Mouse (Mus musculus) megakaryocyte, embryonic 14.5 days (primary cell): ENCODE results near the gene Mlph. TPM values are rescaled to one million over a fixed set of nuclear protein-coding genes. Genes with fewer than 3 reads are reported as not detected.

Experiments
- H3K27me3 ChIP-seq: replicated peaks from 2 replicates; pipeline ENCODE3; 2012; ENCODE audit warnings: inconsistent platforms
- H3K36me3 ChIP-seq: replicated peaks from 2 replicates; pipeline ENCODE3; 2012; ENCODE audit warnings: low read length, inconsistent platforms, mixed read lengths
- H3K4me1 ChIP-seq: 2 replicates; pipeline ENCODE4 v1.6.1; 2012; ENCODE audit warnings: inconsistent platforms
- H3K4me3 ChIP-seq: replicated peaks from 2 replicates; pipeline ENCODE3; 2012; ENCODE audit warnings: moderate library complexity, mild to moderate bottlenecking, inconsistent platforms
- H3K9me3 ChIP-seq: 2 replicates; pipeline ENCODE4 v1.6.1; 2012; ENCODE audit warnings: inconsistent platforms
- FLI1 ChIP-seq: IDR thresholded peaks from 2 replicates; pipeline ENCODE4 v1.6.1; 2012; ENCODE audit warnings: low read length, inconsistent platforms, mixed read lengths
- GATA1 ChIP-seq: IDR thresholded peaks from 3 replicates; pipeline ENCODE4 v1.6.1; 2012; ENCODE audit warnings: mixed read lengths, low read length, inconsistent platforms, borderline replicate concordance
- polyA plus RNA-seq: library from polyadenylated mRNA; stranded (reverse); fragments of >175 nt; gene quantifications from 2 replicates; pipeline ENCODE4 v1.2.3, GENCODE M21; 2012; ENCODE audit warnings: low replicate concordance; ENCODE audit not compliant: insufficient read depth

Mlph gene
- polyA plus RNA-seq, 1 experiment, result not detected

DNA sequence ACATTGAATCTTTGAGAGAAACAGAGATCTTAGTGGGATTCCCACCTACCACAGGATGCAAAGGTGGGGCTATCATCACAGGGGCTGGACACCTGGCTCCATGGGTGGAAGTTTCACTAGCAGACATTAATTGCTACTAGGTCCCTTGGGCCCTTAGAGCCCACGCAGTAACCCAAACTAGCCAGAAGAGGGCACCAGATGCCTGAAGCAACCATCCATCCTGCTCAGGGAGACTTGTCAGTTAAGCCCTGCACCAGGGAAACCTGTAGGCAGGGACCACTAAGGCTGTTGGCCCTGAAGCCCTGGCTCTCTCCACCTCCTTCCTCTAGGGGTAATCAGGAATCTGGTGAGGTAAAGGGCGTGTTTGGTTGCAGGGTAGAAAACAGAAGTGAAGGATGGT lies 8.5 kb upstream of the Mlph start:
- Histone ChIP-seq H3K4me3 (no peak overlapping the region), H3K27me3 (peaks cover 65% of the 10 kb centered on the region), H3K36me3 (no peaks in the 10 kb centered on the region), H3K4me1 (no peaks in the 10 kb centered on the region), H3K9me3 (peaks cover 8% of the 10 kb centered on the region)
- TF ChIP-seq FLI1 (no peak), GATA1 (no peak)

DNA sequence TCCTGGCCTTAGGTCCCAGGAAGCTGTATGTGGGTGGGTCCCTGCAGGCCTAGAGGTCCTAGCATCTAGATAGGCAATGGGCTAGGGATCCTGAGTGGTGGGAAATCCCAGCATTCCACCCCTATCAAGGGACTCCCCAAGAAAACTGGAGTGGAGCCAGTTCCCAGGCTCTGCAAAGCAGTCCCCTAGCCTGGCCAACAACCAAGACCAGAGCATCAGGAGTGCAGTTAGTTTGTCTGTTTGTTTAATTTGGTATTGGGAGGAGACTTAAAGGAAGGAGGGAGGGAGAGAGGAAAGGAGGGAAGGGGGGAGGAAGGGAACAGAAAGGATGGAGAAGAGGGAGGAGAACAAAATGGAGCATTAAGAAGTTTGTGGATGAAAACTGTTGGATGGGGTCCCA lies 5.7 kb upstream of the Mlph start:
- TF ChIP-seq FLI1 (no peak), GATA1 (no peak)

DNA sequence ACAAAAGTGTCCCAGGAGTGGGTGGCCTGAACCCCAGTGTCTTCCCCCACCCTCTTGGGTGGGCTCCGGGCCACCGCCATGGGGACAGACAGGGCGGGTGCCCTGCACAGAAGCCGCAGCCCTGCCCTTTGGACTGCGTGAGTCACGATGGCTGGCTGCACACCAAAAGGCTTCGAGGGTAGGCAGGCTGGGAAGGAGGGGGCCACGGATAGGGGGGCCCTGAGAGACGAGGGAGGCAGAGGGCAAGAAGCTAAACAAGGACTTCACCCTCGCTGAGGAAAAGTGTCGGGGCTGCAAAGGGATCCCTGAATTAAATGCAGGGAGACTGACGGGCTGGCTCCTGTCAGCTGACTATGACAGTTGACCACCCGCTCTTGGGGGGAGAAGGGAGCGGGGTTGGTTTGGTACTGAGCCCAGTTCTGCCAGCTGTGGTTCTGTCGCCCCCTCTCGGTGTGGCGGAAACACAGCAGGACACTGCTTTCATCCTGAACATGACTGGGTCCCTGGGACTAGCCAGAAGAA lies 5.2 kb upstream of the Mlph start:
- H3K36me3 ChIP-seq, result no peaks in the 10 kb centered on the region
- peaks cover 57% of the 10 kb centered on the region for H3K27me3 ChIP-seq
- H3K4me3 ChIP-seq, result no peak overlapping the region
- H3K9me3 ChIP-seq, result no peaks in the 10 kb centered on the region
- no peak for TF ChIP-seq GATA1
- TF ChIP-seq FLI1, result no peak
- H3K4me1 ChIP-seq, result peaks cover under 1% of the 10 kb centered on the region; the same call in 1 of the 2 replicates

More for the DNA sequence above, 5.7 kb upstream of the Mlph start:
- H3K27me3 ChIP-seq, result peaks cover 54% of the 10 kb centered on the region
- H3K4me3 ChIP-seq, result no peak overlapping the region
- no peaks in the 10 kb centered on the region for H3K36me3 ChIP-seq
- no peaks in the 10 kb centered on the region for H3K4me1 ChIP-seq
- H3K9me3 ChIP-seq, result no peaks in the 10 kb centered on the region

DNA sequence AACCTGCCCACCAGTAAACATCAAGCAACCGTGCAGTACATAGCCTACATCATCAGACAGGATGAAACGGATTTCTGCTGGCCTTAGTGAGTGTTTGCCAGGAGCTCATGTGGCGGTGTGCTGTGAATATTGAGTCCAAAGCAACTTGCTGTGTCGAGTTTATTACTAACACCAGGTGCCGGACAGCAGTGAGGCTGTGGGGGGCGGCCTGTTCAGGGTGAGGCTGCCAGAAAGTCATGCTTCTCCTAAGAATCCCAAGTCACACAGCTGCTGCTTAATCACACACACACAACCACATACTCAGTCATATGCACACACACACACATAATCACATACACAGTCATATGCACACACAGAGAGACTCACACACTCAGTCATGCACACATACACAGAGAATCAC lies 1.7 kb upstream of the Mlph start:
- TF ChIP-seq FLI1 (no peak), GATA1 (no peak)
- Histone ChIP-seq H3K36me3 (no peaks in the 10 kb centered on the region), H3K9me3 (no peaks in the 10 kb centered on the region), H3K27me3 (peaks cover 76% of the 10 kb centered on the region), H3K4me1 (peaks cover 11% of the 10 kb centered on the region), H3K4me3 (no peak overlapping the region)

DNA sequence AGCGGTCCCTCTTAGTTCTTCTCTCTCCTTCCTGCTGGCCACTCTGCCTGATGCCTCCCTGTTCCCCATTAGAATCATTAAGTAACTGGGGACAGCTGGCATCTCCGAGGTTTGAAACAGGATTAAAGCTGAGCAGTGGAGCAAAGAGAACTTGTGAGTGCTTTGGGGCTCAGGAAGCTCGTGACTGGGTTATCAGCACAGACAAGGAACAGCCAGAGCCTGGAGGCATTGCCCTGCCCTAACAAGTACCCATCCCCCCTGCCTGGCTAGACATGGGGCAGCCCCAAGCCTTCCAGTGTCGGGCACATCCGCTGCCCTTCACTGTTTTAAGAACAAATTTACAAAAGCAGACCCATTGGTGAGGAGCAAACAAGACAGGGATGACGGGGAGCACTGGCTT lies 2.6 kb downstream of the Mlph start:
- no peaks in the 10 kb centered on the region for H3K36me3 ChIP-seq
- peaks cover 11% of the 10 kb centered on the region for H3K4me1 ChIP-seq
- peaks cover 6% of the 10 kb centered on the region for H3K9me3 ChIP-seq
- H3K4me3 ChIP-seq, result no peak overlapping the region
- TF ChIP-seq FLI1 (no peak), GATA1 (no peak)
- H3K27me3 ChIP-seq, result peaks cover 84% of the 10 kb centered on the region

DNA sequence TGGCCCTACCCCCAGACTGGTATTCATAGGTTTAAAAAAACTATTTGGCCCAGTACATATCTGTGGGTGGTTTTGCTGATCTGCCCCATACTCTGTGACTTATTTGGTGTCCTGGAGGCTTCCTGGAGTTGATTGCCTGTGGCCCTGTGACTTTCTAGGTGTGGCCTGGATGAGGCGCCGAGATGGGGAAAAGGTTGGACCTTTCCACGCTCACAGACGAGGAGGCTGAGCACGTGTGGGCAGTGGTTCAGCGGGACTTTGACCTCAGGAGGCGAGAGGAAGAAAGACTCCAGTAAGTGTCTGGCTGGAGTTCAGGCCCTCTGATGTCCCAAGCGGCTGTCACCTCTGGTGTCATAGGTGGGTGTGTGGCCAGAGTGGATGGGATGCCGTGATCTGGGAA lies 6.8 kb downstream of the Mlph start:
- H3K4me1 ChIP-seq, result peaks cover 6% of the 10 kb centered on the region
- TF ChIP-seq FLI1 (no peak), GATA1 (no peak)
- no peaks in the 10 kb centered on the region for H3K36me3 ChIP-seq
- H3K9me3 ChIP-seq, result peaks cover 11% of the 10 kb centered on the region
- peaks cover 73% of the 10 kb centered on the region for H3K27me3 ChIP-seq
- H3K4me3 ChIP-seq, result no peak overlapping the region

DNA sequence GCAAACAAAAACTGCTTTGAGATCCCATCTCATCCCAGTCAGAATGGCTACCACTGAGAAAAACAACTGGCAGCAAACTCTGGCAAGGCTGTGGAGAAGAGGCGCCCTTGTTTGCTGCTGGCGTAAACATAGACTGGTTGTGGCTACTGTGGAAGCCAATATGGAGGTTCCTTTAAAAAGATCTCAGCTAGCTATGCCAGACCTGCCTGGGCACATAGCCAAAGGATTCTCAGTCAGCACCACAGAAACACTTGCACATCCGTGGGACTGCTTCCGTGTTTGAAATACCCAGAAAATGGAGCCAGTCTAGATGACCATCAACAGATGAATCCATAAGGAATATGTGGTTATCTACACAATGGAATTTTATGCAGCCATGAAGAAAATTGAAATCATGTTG lies 11.1 kb downstream of the Mlph start:
- TF ChIP-seq FLI1, result no peak
- Histone ChIP-seq H3K9me3 (peaks cover 18% of the 10 kb centered on the region), H3K36me3 (no peaks in the 10 kb centered on the region), H3K4me1 (peaks cover 14% of the 10 kb centered on the region), H3K4me3 (no peak overlapping the region), H3K27me3 (peaks cover 64% of the 10 kb centered on the region)

DNA sequence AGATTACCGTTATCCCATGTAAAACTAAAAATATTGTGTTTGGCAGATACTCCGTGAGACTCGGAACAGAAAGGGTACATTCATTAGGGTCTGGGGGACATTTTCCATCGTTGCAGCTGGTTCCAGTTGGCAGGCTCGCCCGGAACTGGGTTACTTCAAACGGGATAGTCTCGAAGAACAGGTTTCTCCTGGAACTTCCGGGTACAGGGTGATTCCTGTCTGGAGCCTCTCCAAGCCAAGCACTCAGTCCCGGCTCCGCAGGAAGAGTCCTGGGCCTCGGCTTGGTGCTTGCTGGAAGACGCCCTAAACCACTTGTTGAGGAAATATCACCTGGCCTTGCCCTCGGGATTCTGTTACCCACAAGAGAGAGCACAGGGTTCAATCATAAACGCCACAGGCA lies 12.4 kb downstream of the Mlph start:
- Histone ChIP-seq H3K9me3 (peaks cover 18% of the 10 kb centered on the region), H3K27me3 (peaks cover 62% of the 10 kb centered on the region), H3K36me3 (no peaks in the 10 kb centered on the region), H3K4me3 (no peak overlapping the region), H3K4me1 (peaks cover 14% of the 10 kb centered on the region)
- TF ChIP-seq GATA1 (no peak), FLI1 (no peak)

DNA sequence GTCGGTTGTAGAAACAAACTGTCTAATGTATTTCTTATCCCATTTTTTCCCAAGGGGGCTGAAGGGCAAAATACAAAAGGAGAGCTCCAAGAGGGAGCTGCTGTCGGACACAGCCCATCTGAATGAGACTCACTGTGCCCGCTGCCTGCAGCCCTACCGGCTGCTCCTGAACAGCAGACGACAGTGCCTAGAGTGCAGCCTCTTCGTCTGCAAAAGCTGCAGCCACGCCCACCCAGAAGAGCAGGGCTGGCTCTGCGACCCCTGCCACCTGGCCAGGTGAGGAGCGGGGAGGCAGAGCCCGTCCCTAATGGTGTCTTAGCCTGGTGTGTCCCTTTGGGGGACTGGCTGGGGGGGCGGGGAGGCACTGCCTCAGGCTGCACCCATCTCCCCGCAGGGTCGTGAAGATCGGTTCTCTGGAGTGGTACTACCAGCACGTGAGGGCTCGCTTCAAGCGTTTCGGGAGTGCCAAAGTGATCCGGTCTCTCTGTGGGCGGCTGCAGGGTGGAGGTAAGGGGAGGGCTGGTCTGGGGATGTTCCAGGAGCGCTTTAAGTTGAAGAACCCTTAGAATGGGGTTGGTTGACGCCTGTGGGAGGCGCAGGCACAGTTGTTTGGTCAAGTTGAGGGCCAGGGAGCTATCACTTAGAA lies 13.2 kb downstream of the Mlph start:
- Histone ChIP-seq H3K36me3 (no peaks in the 10 kb centered on the region), H3K4me3 (peak overlapping the region; percentile 76), H3K4me1 (peaks cover 14% of the 10 kb centered on the region), H3K27me3 (peaks cover 63% of the 10 kb centered on the region), H3K9me3 (peaks cover 18% of the 10 kb centered on the region)
- TF ChIP-seq GATA1 (no peak), FLI1 (no peak)

DNA sequence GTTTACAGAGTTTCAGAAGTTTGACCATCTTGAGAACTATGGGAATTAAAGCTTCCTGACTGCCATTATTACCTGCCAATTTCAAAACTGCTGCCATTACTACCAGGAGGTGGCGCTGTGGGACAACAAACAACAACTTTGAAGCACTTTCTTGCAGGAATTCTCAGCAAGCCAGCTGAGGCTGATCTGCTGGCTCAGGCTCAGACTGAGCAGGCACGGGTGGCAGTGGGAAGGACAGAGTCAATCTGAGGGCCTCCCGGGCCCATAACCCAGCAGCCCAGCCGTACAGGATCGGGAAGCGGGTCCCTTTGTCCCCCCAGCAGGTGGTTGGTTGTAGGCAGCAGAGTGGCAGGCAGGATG lies 13.7 kb downstream of the Mlph start:
- peak overlapping the region; percentile 76 for H3K4me3 ChIP-seq
- peaks cover 64% of the 10 kb centered on the region for H3K27me3 ChIP-seq
- H3K36me3 ChIP-seq, result no peaks in the 10 kb centered on the region
- no peak for TF ChIP-seq GATA1
- TF ChIP-seq FLI1, result no peak
- peaks cover 14% of the 10 kb centered on the region for H3K4me1 ChIP-seq
- peaks cover 18% of the 10 kb centered on the region for H3K9me3 ChIP-seq

DNA sequence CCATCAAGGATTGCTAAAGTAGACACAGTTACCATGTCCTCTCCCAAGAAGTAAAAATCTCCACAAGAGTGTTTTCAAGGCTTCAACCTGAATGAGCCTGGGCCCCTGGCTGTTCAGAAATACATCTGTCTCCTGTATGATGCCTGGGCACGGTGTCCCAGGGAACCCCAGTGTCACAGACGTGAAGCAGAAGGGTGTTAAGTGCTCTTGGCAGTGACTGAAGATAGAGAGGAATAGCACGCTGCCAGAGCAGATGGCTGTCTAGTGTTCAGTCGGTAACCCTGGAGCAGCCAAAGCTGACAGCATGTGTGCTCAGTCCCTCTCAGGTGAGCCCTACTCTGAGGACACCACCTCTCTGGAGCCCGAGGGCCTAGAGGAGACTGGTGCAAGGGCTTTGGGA lies 18.1 kb downstream of the Mlph start:
- Histone ChIP-seq H3K4me3 (no peak overlapping the region), H3K27me3 (peaks cover 69% of the 10 kb centered on the region), H3K4me1 (peaks cover 8% of the 10 kb centered on the region), H3K9me3 (peaks cover 13% of the 10 kb centered on the region), H3K36me3 (no peaks in the 10 kb centered on the region)
- no peak for TF ChIP-seq FLI1
- no peak for TF ChIP-seq GATA1
